Mouse (Mus musculus) lung, postnatal 14 days (tissue): ENCODE measurements at regions not wholly inside any gene's neighbourhood (a gene's known extent, or its start where the extent isn't known, plus 50 kb on each side); places are given as distances from the start of the nearest gene placed in this dataset.

Source experiments
- DNase-seq: peaks from one replicate; pipeline ENCODE4 v3.0.0; 2021

DNA sequence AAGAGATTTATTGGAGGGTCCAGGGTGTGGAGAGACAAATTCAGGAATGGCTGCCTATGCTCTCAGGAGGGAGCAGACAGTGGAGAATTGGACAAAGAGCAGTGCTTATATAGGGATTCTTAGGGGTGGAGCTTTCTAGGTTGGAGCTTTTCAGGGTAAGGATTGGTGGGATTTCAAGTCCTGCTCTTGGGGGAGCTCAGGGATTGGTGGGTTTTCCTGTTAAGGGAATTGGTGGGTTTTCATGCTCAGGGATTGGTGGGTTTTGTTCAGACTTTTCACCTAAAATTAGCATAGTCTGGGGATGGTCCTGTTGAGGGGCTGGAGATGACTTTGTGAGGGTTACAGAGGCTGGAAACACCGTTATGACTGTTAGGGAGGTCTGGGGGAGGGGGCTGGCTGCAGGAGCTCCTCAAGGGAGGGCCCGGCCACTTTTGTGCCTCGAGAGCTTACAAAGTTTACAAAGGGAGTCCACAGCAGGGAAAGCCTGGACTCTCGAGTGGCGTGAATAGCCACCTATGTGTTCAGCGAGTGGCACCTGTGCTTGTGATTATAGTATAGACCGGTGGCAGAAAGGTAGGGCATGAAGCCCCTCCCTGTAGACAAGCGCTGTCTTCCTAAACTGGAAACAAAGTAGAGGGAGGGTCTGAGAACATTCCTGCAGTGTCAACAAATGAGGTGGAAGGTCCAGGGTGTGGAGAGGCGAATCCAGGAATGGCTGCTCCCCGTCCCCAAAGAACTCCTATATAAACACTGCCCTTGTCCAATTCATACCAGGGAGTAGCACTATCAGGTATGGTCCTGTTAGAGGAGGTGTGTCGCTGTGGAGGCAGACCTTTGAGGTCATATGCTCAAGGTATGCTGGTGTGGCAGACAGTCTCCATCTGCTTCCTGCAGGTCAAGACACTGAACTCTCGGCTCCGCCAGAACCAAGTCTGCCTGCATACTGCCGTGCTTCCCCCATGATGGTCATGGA is 278.1 kb upstream of the Zfp64 start:
- DNase-seq: no peak

DNA sequence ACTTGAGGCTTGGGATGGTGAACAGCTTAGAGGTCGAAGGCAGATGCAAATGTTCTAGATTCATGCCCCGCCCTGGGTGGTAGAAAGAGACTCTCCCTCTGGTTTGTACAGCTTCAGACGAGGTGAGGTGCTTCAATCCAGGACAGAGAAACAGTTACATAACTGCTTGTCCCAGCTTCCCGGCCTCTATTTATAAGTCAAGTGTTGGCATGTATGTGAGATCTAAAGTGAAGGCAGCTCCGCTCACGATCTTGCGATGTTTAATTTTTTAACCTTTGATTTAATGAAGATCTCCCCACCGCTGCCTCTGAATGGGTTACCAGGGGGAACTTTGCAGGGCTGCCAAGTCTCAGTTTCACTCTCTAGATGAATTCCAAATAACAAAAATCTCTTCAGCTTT is 266.9 kb upstream of the Zfp64 start:
- DNase-seq: no peak

DNA sequence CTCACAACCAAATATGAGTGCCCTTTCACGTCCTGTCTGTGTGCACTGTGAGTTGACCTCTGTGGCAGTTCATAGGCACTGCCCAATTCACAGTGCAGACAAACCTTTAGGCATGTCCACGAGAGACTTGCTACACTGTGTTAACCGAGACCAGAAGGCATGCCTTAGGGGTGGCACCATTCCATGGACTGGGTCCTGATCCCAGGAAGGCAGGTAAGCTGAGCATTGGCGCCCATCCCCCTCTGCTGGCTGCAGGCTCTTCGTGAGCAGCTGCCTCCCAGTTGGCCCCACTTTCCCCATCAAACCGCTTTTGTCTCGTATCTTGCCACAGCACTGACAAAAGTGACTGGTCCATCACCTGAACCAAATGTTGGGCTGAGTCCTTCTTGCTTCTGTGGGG is 265.8 kb upstream of the Zfp64 start:
- DNase-seq: no peak

DNA sequence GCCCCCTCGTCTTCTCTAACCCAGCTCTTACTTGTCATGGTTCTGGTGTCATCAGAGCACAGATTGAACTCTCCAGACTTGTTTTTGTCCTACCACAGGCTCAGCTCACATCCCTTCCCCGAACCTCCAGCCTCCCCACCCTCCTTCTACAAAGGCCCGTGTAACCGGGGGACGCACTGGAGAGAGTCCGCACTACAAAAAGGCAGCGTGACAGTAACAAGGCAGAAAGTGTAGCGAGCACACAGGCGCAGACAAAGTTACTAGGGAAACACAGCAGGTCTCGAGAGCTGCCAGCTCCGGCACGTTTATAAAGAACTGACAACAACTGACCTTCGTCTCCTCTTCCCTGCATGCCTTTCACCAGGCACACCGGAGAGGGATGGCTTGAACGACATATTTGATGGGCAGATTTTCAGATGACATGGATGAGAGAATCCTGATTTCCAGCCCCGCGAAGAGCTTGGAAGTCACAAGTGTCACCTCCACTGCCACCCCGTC is 260.2 kb upstream of the Zfp64 start:
- DNase-seq: no peak

DNA sequence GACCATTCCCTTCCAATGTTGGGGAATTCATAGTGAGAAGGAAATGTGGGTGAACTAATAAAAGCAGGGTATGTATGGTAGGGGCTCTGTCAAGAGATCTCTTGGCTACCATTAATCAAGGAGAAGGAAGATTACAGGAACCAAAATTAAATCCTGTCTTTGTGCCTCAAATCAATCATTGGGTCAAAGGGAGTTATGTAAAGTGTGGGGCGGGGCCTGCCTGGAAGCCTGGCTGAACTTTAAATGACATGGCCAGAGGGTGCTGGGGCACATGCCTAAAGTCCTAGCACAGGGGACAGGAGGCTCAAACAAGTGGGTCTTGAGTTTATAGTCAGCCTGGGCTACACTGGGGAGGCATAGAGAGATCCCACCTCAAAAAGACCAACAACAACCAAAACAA is 259.0 kb upstream of the Zfp64 start:
- DNase-seq: no peak

DNA sequence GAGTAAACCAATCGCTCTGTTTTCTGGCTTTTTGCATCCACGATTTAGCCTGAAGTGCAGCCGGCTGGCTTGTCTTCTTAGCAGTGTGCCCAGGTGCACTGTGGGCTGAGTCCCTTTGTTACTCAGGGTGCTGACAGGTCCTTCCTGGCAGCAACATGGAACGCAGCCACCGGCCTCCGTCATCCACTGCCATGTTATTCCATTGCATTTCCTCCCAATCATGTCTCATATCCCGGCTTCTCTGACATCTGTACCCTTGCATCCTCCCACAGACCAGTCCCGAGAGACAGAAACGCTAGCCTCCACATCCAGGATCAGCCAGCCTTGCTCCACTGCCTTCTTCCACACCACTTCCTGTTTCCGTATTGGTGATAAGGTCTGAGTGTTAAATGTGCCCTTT is 257.9 kb upstream of the Zfp64 start:
- peak; percentile 1 for DNase-seq

DNA sequence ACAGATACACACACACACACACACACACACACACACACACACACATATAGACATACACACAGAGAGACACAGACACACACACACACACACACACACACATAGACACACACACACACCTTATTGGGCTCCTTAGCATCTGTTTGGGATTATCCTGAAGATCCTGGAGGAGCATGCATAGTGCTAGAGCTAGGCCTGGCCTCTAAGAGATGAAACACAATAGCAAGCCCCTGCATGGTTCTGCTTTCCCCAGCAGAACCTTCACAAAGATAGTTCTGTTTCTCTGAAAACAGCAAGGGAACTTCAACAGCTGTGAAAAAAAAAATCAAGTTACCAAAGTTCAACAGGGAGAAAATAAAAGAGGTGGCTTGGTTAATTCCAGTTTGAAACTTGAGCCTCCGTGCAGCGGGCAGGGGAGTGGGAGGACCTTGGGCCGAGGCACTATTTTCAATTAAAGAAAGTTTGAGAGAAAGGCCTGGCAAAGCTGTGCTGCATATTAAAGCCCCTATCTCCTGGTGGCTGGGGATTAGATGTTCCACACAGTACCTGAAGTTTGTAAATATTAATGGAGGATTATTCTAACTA is 257.4 kb upstream of the Zfp64 start:
- no peak for DNase-seq

DNA sequence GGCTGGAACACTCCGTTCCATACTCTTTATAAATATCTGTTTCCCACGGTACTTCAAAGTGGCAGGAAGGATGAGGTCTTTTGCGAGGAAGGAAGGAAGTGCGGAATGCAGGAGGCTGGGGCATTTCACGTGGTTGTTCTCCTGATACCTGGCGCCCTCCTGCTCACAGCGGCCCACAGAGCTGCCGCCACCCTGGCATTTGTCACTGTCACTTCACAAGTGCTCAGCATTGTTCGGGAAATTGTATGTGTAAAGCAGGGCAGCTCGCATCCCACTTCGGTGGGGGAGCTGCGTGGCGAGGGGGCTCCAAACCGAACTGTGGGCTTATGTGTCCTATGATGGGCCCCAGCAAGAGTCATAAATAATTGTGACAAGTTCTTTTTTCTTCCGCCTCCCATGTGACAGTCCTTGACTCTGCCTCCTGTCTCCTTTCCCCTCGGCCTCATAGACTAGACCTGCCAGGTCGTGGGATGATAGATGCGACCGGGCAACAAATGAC is 248.9 kb upstream of the Zfp64 start:
- peak; percentile 5 for DNase-seq

DNA sequence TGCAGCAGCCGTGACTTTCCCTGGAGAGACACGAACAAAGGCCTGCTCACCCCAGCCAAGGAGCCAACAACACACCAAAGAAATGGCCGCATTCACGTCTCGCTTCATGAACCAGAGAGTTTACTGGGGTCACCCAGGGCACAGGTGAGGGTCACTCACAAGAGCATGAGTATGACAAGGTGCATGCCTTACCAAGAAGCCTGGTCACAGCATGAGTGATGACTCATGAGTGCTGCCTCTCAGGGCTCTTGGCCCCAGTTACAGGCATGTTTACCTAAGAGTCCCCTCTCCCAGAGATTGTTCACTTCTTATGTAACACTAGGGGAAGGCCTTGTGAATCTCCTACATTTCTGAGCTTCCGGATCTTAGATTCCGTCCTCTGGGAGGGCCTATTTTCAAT is 236.6 kb upstream of the Zfp64 start:
- DNase-seq: no peak

DNA sequence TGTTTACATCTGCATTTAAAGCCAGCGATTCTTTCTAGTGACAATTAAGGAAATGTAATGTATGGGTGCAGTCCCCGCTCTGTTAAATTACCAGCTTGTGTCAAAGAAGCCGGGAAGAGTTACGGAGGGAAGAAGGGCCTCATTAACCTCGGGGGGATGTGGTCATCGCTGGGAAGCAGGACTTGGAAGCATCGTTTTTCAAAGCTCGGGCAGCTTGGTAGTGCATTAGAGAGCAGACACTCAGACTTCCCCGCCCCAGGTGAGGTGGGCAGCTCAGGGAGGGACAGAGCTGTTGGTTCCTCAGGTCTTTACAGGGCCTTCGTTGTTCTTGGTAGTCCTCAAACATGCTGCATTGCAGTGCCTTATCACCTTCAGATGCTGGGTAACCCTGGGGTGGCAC is 236.1 kb upstream of the Zfp64 start:
- no peak for DNase-seq

DNA sequence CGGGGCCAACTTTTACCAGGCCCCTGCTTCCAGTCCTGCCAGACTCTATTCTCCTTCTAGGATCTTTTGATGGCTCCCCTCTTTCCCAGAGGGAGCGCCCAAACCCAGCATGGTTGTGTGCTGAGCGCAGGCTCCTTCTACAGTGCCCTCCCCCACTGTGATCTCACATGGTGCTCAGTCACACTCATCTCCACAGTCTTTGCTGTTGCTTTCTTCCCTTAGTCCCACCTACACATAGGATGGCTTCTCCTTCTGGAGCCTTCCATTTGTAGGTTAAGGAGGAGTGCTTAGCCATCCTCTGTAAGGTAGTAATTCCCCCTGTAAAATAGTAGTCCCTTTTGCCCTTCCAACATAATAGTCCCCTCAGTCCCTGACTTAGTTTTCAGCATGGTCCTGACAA is 222.2 kb upstream of the Zfp64 start:
- no peak for DNase-seq

DNA sequence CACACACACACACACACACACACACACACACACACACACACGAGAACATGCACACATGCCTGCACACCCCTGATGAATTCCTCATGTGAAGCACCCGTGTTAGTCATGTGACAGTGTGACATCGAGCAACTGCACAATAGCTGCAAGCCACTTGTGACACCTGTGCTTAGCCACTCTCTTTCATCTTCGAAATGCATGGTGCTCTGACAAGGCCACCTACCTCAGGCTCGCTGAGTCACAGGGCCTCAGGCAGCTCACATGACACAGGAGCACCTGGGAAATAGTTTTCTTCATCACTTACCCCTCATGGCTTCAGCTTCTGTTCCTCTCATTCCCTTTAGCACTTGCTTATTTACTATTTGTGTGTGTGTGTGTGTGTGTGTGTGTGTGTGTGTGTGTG is 213.4 kb upstream of the Zfp64 start:
- DNase-seq: no peak

DNA sequence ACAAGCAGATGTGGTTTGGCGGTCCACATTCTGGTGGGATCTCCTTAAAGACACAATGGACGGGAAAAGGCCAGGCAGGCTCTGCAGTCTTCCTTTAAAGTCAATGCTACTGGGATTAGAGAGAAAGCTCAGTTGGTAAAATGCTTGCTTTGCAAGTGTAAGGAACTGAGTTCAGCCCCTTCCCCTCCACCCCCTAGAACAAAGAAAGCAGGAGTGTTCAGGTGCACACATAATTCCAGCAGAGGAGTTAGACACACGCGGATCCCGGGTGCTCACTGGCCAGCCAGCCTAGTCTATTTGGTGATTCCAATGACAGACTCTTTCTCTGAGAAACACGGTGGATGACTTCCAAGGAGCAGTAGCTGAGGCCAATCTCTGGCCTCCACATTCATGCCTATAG is 213.0 kb upstream of the Zfp64 start:
- DNase-seq: no peak

DNA sequence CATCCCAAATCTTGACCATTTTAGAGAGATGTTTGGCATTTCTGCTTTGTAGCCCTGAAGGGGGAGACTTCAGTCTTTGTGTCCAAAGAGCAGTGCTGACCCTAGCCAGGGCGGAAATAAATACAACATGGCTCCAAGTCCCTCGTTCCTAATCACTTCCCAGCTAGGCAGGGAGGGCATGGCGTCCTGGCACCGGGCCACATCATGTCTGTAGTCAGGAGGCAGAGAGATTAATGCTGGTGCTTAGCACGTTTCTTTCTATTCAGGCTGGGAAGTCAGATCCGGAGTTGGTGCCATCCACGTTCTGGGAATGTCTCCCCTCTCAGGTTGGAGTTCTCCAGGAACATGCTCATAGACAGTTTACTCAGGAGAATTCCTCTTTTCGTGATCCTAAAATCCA is 206.3 kb upstream of the Zfp64 start:
- DNase-seq: peak; percentile 8

DNA sequence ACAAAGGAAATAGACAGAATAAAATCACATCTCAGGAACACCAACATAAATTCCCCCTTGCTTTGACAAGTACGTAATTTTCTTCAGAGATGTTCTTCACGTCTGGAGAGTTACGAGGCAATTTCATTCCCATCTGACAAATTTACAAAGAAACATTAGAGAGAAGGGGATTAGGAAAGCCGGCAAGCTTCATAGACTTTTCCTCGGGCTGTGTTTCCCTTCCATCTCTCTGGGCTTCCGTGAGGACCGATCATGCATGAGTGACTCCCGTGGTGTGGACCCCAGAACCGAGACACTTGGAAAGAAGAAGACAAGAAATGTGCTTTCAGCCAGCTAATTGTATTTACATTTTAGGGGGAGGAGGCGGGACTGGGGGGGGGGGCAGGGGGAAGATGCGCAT is 203.4 kb upstream of the Zfp64 start:
- no peak for DNase-seq

DNA sequence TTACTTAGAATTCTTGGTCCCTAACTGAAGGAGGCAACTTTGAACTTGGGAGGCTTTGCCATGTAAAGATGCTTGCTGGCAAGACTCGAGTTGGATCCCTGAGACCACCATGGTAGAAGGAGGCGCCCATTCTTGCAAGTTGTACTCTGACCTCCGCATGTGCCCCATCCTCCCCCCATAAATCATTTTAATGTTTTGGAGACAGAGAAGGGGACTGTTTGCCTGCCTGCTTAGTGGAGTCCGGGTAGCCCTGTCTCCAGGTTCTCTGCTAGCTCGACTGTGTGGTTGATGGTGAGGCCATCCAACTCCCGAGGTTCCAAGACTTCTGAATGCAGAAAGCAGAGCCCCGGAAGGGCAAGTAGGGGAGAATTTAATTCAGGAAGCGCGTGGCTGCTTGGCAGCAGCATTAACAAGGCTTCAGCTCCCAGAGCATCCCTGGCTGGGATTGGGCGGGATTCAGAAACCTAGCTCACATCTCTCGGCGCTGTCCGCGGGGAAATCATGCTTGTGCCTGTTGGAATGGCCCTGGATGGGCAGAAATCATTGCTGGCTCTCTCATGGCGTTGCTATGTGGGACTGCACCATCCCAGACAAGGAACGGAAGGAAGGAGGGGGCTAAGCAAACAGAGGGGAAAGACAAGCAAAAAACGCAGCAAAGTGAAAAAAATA is 202.8 kb upstream of the Zfp64 start:
- no peak for DNase-seq

DNA sequence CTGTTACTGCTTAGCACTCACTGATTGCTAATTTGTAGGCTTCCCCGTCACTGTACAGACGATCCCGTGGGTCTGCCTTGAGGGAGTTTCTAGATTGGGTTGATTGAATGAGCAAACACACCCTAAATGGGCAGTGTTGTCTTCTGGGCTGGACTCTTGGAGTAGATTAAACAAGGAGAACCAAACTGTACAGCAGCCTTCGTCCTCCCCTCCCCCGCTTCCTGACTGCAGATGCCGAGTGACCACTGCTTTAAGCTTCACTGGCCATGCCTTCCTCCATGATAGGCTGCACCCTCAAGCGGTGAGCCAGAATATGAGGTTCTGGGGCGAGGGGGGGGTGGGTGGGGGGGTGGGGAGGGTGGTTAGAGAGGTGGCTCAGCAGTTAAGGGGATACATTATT is 201.5 kb upstream of the Zfp64 start:
- DNase-seq: no peak

DNA sequence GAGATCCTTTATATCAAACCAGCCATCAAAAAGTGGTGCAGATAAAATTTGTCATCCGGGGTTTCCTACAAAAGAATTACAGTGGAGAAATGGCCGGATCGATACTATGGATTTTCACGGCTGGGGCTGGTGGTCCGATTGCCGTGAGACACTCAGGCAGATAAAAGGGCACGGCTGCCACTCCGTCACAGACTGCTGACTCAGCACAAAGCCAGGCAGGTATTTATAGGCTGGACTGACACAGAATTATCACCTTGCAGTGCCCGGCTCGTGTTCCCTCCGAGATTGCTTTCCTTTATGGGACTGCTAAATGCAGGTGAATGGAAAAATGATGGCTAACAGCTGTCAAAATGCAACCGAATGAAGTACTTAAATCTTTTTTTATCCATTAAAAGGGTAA is 199.5 kb upstream of the Zfp64 start:
- DNase-seq: no peak

DNA sequence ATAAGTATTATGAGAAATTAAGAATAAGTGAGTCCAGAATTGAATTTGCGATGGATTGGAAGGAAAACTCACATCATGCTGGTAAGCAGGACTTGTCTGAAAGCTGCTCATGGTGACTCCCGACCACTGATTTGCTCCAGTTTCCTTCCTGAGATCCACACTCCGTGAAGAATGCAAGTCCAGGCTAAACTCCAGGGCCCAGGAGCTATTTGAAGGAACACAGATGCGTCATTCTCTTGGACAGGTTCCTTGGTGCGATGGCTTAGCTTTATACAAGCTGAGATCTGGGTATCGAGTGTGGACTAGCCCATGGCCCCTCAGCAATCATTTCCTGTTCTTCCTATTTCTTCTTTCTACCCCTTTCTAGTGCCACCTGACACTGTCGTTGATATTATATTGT is 192.3 kb upstream of the Zfp64 start:
- no peak for DNase-seq

DNA sequence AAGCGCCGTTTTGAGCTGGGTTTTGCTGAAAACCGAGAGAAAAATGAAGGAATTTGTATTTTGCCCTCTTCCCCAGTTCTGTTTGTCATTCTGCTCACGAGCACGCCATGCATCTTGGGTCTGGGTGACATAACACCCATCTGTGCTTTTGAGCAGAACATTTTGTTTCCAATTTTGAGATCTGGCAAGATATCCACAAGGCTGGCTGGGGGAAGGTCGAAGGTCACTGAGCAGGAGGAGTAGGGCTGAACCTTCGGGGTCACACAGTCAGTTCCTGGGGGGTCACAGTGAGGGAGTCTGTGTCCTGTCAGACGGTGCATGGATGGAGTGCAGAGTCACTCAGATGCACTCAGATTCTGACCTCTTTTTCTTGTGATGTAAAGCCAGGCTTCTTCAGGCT is 186.8 kb upstream of the Zfp64 start:
- DNase-seq: peak; percentile 35

DNA sequence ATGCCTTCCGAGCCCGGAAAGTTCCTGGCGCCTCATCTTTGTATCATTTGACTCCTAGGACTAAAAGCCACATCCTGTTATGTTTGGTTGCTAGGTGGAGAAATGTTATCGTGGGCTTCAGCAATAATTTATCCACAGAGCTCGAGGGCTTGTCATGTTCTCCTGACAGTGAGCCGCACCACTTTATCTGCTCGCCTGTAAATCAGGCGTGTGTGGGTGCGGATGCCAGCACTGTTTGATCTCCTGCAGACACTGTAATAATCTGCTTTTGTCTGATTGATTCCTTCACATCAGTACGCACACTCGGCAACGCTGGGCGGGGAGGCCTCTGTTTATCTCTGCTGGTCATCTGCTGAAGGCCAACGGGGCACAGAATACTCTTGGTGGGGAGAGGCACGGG is 178.5 kb upstream of the Zfp64 start:
- DNase-seq: peak; percentile 5

DNA sequence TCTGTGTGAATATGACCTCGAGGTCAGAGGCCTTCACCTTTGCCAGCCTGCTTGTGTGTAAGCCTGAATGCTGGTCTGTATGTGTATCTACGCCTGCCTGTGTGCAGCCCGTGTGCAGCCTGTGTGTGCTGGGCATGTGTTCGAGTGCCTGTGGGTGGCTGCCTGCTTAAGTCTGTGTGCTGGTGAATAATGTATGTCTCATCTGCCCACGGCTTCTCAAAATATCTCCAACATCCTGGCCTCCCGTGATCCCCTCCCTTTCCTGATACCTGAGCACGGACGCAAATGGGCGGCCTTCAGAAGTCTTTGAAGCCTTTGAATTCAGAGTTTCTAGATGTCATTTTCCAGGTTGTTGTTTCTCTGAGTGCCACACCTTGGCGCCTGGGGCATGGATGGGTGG is 170.1 kb upstream of the Zfp64 start:
- no peak for DNase-seq

DNA sequence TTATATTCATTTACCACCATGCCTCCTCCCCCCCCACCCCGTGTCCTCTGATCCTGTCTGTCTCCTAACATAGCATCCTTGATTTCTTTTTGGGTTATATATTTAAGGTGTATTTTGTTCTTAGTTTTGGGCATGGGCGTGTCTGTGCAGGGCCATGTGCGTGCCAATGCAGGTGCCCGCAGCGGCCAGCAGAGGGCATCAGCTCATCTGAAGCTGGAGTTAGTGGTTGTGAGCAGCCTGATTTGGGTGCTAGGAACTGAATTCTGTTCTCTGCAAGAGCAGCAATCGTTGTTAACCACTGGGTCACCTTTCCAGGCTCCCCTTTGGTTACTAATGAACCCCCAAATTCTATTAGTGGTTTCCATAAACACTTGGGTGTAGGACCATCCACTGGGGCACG is 167.5 kb upstream of the Zfp64 start:
- DNase-seq: no peak

DNA sequence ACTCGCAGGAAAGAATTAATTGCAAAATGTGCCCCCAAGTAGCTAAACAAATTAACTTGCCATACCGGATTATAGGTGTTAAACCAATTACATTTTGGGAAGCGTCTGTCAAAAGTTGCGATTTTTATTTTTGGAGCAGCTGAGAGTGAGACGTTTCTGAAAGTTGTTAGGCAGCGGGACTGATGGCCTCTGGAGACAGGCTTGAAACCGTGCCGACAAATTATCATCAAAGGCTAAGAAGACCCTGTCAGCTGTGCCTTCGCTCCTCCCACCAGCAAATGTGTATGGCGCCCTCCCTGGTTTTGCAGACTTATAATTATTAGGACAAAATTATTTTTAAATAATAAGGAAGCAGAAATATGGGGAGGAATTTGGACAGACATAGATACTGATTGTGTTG is 161.5 kb upstream of the Zfp64 start:
- DNase-seq: no peak
